Mouse (Mus musculus) cerebellum, adult 9-10 months (tissue): ENCODE measurements around the gene Selenot.

Experiments
- DNase-seq: peaks from one replicate; pipeline ENCODE4 v3.0.0; 2022

The Selenot gene

DNA sequence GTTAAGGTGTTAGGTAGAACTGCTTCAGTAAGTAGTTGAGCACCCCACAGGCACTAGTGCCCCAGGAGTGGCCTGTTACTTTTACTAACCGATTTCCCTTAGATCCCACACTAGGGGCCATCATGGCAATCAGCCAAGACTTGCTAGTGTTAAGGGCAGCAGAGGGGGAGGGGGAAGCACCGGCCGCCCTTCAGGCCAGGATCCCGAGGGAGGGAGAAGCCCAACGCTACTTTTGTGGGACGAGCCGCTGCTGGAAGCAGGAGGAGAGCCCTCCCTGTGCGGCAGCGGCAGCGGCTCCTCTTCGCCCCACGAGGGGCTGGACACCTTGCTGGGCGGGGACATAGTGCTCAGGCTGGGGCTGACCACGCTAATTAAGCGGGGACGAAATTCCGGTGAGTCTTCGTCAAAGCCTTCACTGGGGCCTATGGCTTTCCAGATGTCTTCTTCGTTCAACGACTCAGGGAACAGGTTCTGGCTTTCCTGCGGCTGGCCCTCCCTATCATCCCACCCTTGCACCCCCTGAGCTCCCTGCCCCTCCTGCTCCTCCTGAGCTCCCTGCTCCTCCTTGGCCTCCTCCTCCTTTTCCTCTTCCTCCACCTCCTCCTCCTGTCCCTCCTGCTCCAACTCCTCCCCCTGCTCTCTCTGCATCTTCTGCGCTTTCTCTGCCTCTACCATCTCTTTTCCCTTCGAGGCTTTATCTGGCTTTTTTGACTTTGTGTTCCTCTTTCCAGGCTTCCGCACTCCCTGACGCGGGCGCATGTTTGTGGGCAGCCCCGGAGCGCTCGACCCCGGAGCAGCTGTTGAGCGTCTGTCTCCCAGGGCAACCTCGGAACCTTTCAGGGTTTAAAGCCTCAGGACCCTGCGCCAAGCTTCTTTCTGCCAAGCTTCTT lies 60.2 kb downstream of the Selenot start, which contains the start of gene Erich6:
Gene Erich6, minus strand, starts transcription at position 802 of the 890 bp plus-strand sequence.
- DNase-seq = peak; percentile 32
